Mouse (Mus musculus) kidney, adult 2 months (tissue): ENCODE results near the gene Glipr2.

Experiments used
- CTCF ChIP-seq: fragments of 200-500 bp; conservative IDR thresholded peaks from 2 replicates; pipeline ENCODE4 v1.5.1; 2011; ENCODE audit warnings: low read depth, mild to moderate bottlenecking, control low read depth, low read length, moderate library complexity, mixed read lengths; ENCODE audit not compliant: insufficient read depth, insufficient read length
- POLR2A ChIP-seq: fragments of 200-500 bp; IDR thresholded peaks from one replicate; pipeline ENCODE4 v1.6.1; 2011; ENCODE audit warnings: low read depth, low read length, control low read depth

- TF ChIP-seq CTCF (no peak), POLR2A (no peak)
Observed at GRCm38 (mm10) chr4:43960207-43960606, 3.0 kb downstream of the Glipr2 start.
